9 mouse cellular contexts compared by ENCODE assay signal in the genomic region with DNA sequence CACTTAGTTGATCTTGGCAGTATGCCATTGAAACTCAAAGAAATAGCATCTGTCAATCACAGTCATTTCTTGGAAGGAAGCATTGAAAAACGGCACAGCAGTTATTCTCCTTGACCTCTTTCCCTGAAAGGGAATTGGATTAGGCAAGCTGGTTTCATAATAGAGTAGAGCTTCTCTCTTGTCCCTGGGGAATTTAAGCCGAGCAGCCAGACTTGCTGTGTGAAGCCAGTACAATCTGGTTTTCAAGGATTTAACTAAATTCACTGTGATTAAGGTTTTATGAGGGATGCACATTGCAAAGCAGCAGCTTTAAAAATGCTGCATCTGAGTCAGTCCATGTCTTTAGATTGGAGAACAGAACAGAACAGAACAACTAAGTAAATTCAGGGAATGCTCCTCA. TPM values are rescaled to one million over a fixed set of nuclear protein-coding genes. Genes with fewer than 3 reads are reported as not detected.
DNase-seq lines count a peak whose midpoint lies in the region; ATAC-seq and TF ChIP-seq lines count a peak whose summit lies in the region.
"Had no signal": no experiment of that assay in that cellular context is flagged by ENCODE, and none has a peak within 500 bp of the region (broad histone marks: within the 10 kb centered on the region; RNA-seq: fewer than 3 reads in every experiment).

No protein-coding gene starts in this region.

- H3K4me3 ChIP-seq in limb, embryonic 14.5 days (replicated peaks; ENCODE audit: low read length): no peak overlapping the region
- H3K4me3 ChIP-seq in limb, embryonic 10.5 days: no peak overlapping the region
- no peak overlapping the region for H3K4me3 ChIP-seq in hindbrain, embryonic 11.5 days (ENCODE audit: low read depth, low read length)
- H3K4me3 ChIP-seq in midbrain, embryonic 13.5 days (replicated peaks): no peak overlapping the region
- H3K4me3 ChIP-seq: stomach, embryonic 15.5 days had no signal

- no peaks in the 10 kb centered on the region for H3K9me3 ChIP-seq in limb, embryonic 14.5 days (ENCODE audit: control insufficient read depth, low read length)
- no peaks in the 10 kb centered on the region for H3K9me3 ChIP-seq in limb, embryonic 10.5 days (replicated peaks)
- no peaks in the 10 kb centered on the region for H3K9me3 ChIP-seq in hindbrain, embryonic 11.5 days (ENCODE audit: control insufficient read depth, low read length)
- H3K9me3 ChIP-seq in midbrain, embryonic 13.5 days: no peaks in the 10 kb centered on the region
- H3K9me3 ChIP-seq: stomach, embryonic 15.5 days had no signal

- H3K9ac ChIP-seq in limb, embryonic 14.5 days (ENCODE audit: low read depth, low read length, severe bottlenecking): no peak overlapping the region
- no peak overlapping the region for H3K9ac ChIP-seq in hindbrain, embryonic 11.5 days (ENCODE audit: low read depth, low read length)
- no peak overlapping the region for H3K9ac ChIP-seq in midbrain, embryonic 13.5 days (replicated peaks)
- H3K9ac ChIP-seq: stomach, embryonic 15.5 days had no signal

- TF ChIP-seq POLR2A in limb, embryonic 14.5 days (IDR thresholded peaks at IDR 0.05; ENCODE audit: borderline replicate concordance, extremely low read depth, insufficient read depth, insufficient read length): no peak

- peaks cover 7% of the 10 kb centered on the region; the same call in 1 of the 2 replicates for H3K4me1 ChIP-seq in limb, embryonic 14.5 days (ENCODE audit: control insufficient read depth, insufficient read depth, low read length)
- H3K4me1 ChIP-seq in limb, embryonic 10.5 days: 0 out of 2 replicates have a peak, but pooled peaks cover 7% of the 10 kb centered on the region
- H3K4me1 ChIP-seq in hindbrain, embryonic 11.5 days (replicated peaks; ENCODE audit: control insufficient read depth, insufficient read depth, low read length): no peaks in the 10 kb centered on the region
- H3K4me1 ChIP-seq in midbrain, embryonic 13.5 days (replicated peaks): peaks cover 22% of the 10 kb centered on the region
- H3K4me1 ChIP-seq: stomach, embryonic 15.5 days had no signal

- H3K36me3 ChIP-seq in limb, embryonic 14.5 days (ENCODE audit: control insufficient read depth, insufficient read depth, low read length): no peaks in the 10 kb centered on the region
- no peaks in the 10 kb centered on the region for H3K36me3 ChIP-seq in limb, embryonic 10.5 days
- H3K36me3 ChIP-seq in hindbrain, embryonic 11.5 days (ENCODE audit: control insufficient read depth, insufficient read depth, low read length): no peaks in the 10 kb centered on the region
- H3K36me3 ChIP-seq in midbrain, embryonic 13.5 days: no peaks in the 10 kb centered on the region
- H3K36me3 ChIP-seq: stomach, embryonic 15.5 days had no signal

- H3K27me3 ChIP-seq in limb, embryonic 14.5 days (ENCODE audit: control insufficient read depth, insufficient read depth, low read length): no peaks in the 10 kb centered on the region
- H3K27me3 ChIP-seq in limb, embryonic 10.5 days (ENCODE audit: low read depth, poor library complexity, severe bottlenecking): no peaks in the 10 kb centered on the region
- no peaks in the 10 kb centered on the region for H3K27me3 ChIP-seq in hindbrain, embryonic 11.5 days (ENCODE audit: control insufficient read depth, insufficient read depth, low read length)
- H3K27me3 ChIP-seq in midbrain, embryonic 13.5 days: no peaks in the 10 kb centered on the region
- H3K27me3 ChIP-seq: stomach, embryonic 15.5 days had no signal

- H3K4me2 ChIP-seq in limb, embryonic 14.5 days (replicated peaks; ENCODE audit: low read depth, low read length, severe bottlenecking): no peak overlapping the region
- H3K4me2 ChIP-seq in hindbrain, embryonic 11.5 days (replicated peaks; ENCODE audit: low read depth, low read length): no peak overlapping the region
- H3K4me2 ChIP-seq in midbrain, embryonic 13.5 days (replicated peaks): no peak overlapping the region; the same call in 1 of the 2 replicates
- H3K4me2 ChIP-seq: stomach, embryonic 15.5 days had no signal

- WGBS in limb, embryonic 14.5 days: 18% methylated on average over 2 of the region's 2 CpGs
- WGBS in limb, embryonic 10.5 days: 81% methylated on average over 2 of the region's 2 CpGs
- WGBS in hindbrain, embryonic 11.5 days: 20% methylated on average over 2 of the region's 2 CpGs
- 0% methylated on average over 2 of the region's 2 CpGs for WGBS in midbrain, embryonic 13.5 days

- ATAC-seq in limb, embryonic 14.5 days (ENCODE audit: low FRiP score, low read depth): no peak
- peak; percentile 43; the same call in 1 of the 2 replicates for ATAC-seq in hindbrain, embryonic 11.5 days (ENCODE audit: low FRiP score)
- ATAC-seq in midbrain, embryonic 13.5 days: peak; percentile 83
- no peak for ATAC-seq in activated CD4-positive, CD25-positive, alpha-beta regulatory T cell, adult 4 months

- peak; percentile 4 for DNase-seq in limb, embryonic 14.5 days (ENCODE audit: low spot score)
- DNase-seq in limb, embryonic 10.5 days (ENCODE audit: low spot score): no peak
- DNase-seq in embryo, embryonic 10 days (ENCODE audit: low spot score): peak; percentile 49
- peak; percentile 36 for DNase-seq in hindbrain, embryonic 11.5 days (ENCODE audit: low spot score)
- no peak for DNase-seq in gastrocnemius, postnatal 10 days
- DNase-seq in lung, postnatal 14 days: no peak

- no peak overlapping the region for H3K27ac ChIP-seq in limb, embryonic 14.5 days (replicated peaks; ENCODE audit: low read depth, low read length)
- no peak overlapping the region for H3K27ac ChIP-seq in limb, embryonic 10.5 days
- H3K27ac ChIP-seq in hindbrain, embryonic 11.5 days (ENCODE audit: low read depth, low read length): no peak overlapping the region
- peak overlapping the region; percentile 70 for H3K27ac ChIP-seq in midbrain, embryonic 13.5 days
- H3K27ac ChIP-seq: stomach, embryonic 15.5 days had no signal

RNA-seq across cellular contexts. Expression of gene Ahcyl2, which starts 46.8 kb away (rescaled TPM):
- polyA plus RNA-seq in limb, embryonic 14.5 days (2012; rRNA removed): 20.8 and 23.3 TPM in 2 replicates
- polyA plus RNA-seq in limb, embryonic 14.5 days (2014; fragmentation: Nextera tagmentation; extraction: Ambion mirVana): 20.8 and 21.6 TPM in 2 replicates
- 14.1 and 15.9 TPM in 2 replicates for polyA plus RNA-seq in limb, embryonic 10.5 days (2016; fragmentation: Nextera tagmentation; extraction: Ambion mirVana)
- 14.5 and 17.4 TPM in 2 replicates for polyA plus RNA-seq in hindbrain, embryonic 11.5 days (2014; fragmentation: Nextera tagmentation; extraction: Ambion mirVana)
- 12.8 and 13.1 TPM in 2 replicates for polyA plus RNA-seq in midbrain, embryonic 13.5 days (2015; fragmentation: Nextera tagmentation; extraction: Ambion mirVana)
- 10 to 100 TPM; 89.7 to 92.1 TPM for polyA plus RNA-seq in activated CD4-positive, CD25-positive, alpha-beta regulatory T cell, adult 4 months (2017; shearing (Covaris generic))
- 10 to 100 TPM in 1 of 2 experiments, 1 to 10 TPM in 1; 8.8 to 11.8 TPM for total RNA-seq in gastrocnemius, postnatal 10 days (2021)

Comparison
In these comparisons a context has a peak if more than half of its experiments do, and no peak if none do; other contexts are left out.
1. DNase-seq: peak in limb, embryonic 14.5 days (single experiment), embryo, embryonic 10 days (single experiment) and hindbrain, embryonic 11.5 days (single experiment); none in limb, embryonic 10.5 days (single experiment), gastrocnemius, postnatal 10 days (single experiment) and lung, postnatal 14 days (single experiment).
2. ATAC-seq: peak in hindbrain, embryonic 11.5 days (single experiment) and midbrain, embryonic 13.5 days (single experiment); none in limb, embryonic 14.5 days (single experiment) and activated CD4-positive, CD25-positive, alpha-beta regulatory T cell, adult 4 months (single experiment).